Mouse (Mus musculus) CH12.LX (cell line): ENCODE results near the gene Map2k6.

Source experiments
- E2F4 ChIP-seq: IDR thresholded peaks from 2 replicates; pipeline ENCODE4 v1.6.1; 2011; ENCODE audit warnings: low read depth, low read length, improper control_type of control experiment; ENCODE audit not compliant: insufficient replicate concordance
- MAZ ChIP-seq: IDR thresholded peaks from 2 replicates; pipeline ENCODE4 v1.6.1; 2012; ENCODE audit warnings: low read depth, mild to moderate bottlenecking, inconsistent platforms, low read length, improper control_type of control experiment, moderate library complexity
- MYC ChIP-seq: IDR thresholded peaks from 2 replicates; pipeline ENCODE4 v1.6.1; 2011; ENCODE audit warnings: low read depth, mild to moderate bottlenecking, improper control_type of control experiment, low read length

- TF ChIP-seq MYC (no peak), MAZ (no peak), E2F4 (no peak)
Measured at GRCm38 (mm10) chr11:110354261-110354660, 44.7 kb upstream of the Map2k6 start.
